Mouse (Mus musculus): ENCODE results near the gene Pex6.

DNA sequence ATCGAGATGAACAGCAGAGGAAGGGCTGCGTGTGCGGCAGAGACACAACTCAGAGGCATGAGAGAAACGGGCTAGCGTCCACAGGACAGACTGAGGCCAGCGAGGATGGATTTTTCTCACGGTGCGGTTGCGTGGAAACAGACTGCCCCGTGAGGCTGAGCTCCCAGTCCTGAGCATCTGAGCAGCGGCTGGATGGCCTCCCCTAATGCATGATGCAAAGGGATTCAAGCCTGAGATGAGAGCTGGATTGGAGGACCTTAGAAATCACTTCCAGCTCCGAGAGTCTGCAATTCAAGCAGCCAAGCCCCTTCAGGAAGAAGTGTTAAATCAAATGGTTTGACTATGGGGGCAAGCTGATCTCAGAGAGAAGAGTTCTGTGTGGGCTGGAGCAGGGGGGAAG is 9.8 kb upstream of the Pex6 start:
- TF ChIP-seq BHLHE40 (IDR thresholded peaks at IDR 0.05; ENCODE audit: borderline replicate concordance, low read depth, low read length) = no peak
- TF ChIP-seq RAD21 (IDR thresholded peaks at IDR 0.05; ENCODE audit: low read depth, low read length) = no peak
- TF ChIP-seq MAFK (IDR thresholded peaks at IDR 0.05; ENCODE audit: borderline replicate concordance, low read depth, low read length) = no peak
- no peak for TF ChIP-seq GABPA (IDR thresholded peaks at IDR 0.05; ENCODE audit: low read depth, low read length)
- TF ChIP-seq TCF12 (IDR thresholded peaks at IDR 0.05; ENCODE audit: low read depth, low read length) = no peak
- TF ChIP-seq CHD2 (IDR thresholded peaks at IDR 0.05; ENCODE audit: low read length) = no peak
- no peak for TF ChIP-seq MAX (IDR thresholded peaks at IDR 0.05; ENCODE audit: low read length)
- TF ChIP-seq ZMIZ1 (IDR thresholded peaks at IDR 0.05; ENCODE audit: low read depth, low read length) = no peak
- TF ChIP-seq UBTF (IDR thresholded peaks at IDR 0.05; ENCODE audit: borderline replicate concordance, insufficient read depth, low read depth, low read length) = no peak
- TF ChIP-seq POLR2A (IDR thresholded peaks at IDR 0.05; ENCODE audit: control insufficient read depth in 1 of 2, insufficient read depth in 1 of 2, low read depth in 1 of 2, low read length in 2 of 2, poor library complexity in 1 of 2) = no peak
